Mouse (Mus musculus) embryonic fibroblast, embryonic 13.5 days (primary cell): ENCODE results near the gene B3galt1.

ENCODE experiments used
- CTCF ChIP-seq: IDR thresholded peaks from 2 replicates; pipeline ENCODE4 v1.5.1; 2011; ENCODE audit warnings: mild to moderate bottlenecking, control low read depth, low read length, moderate library complexity, borderline replicate concordance; ENCODE audit not compliant: insufficient read depth
- POLR2A ChIP-seq: IDR thresholded peaks from 2 replicates; pipeline ENCODE4 v1.6.1; 2011; ENCODE audit warnings: low read depth, mild to moderate bottlenecking, control low read depth, low read length, moderate library complexity

DNA sequence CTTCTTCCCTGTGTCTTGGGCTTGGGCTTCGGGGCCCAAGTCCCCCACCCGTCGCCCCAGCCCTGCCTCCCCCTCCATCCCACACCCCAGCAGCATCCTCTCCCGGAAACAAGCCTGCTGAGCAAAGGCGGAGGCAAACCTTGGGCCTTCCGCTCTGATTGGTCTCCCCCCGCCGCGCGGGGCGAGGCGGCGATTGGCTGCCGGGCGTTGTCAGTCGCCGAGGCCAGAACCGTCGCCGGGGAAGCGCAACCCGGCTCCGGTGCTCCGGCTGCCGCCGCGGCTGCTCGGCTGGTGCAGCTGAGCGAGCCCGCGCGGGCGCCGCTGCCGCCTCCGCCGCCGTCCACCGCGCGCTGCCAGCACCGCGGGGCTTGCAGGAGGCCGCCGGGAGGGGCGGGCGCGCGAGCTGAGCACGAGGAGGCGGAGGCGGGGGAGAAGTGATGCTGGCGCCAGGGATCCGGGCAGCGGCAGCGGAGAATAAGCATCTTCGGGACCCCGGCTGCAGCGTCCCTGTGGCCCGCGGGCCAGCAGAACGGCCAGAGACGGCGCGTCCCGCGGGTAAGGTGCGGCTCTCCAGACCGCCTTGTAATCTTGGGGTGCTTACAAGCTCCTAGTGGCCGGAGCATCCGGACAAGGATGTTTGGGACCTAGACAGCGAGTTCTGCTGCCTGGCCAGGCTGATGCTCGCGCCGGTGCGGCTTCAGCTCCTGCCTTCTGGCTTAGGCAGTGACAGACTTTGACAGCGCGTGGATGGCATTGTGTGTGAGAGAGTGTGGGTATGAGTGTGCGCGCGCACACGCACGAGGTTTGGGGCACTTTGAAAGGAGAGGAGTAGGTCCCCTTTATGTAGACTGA is at the start of gene B3galt1:
- TF ChIP-seq CTCF (no peak), POLR2A (peak; percentile 68; the same call in 1 of the 2 replicates)
